Mouse (Mus musculus) testis, adult 2 months (tissue): ENCODE results near the gene Nat8. TPM values are rescaled to one million over a fixed set of nuclear protein-coding genes. Genes with fewer than 3 reads are reported as not detected.
"Not testable (repeated sequence)": the region's sequence is repeated elsewhere in the genome, so short reads cannot be mapped to it uniquely, and the experiment has no call there.

Experiments used
- H3K27ac ChIP-seq: fragments of 200-500 bp; 2 replicates; pipeline ENCODE4 v1.5.1; 2012; ENCODE audit warnings: low read depth, low read length; ENCODE audit not compliant: control insufficient read depth, insufficient read depth
- H3K27me3 ChIP-seq: fragments of 200-500 bp; 2 replicates; pipeline ENCODE4 v1.6.1; 2012; ENCODE audit warnings: mild to moderate bottlenecking, low read length, moderate library complexity; ENCODE audit not compliant: control insufficient read depth, insufficient read depth
- H3K36me3 ChIP-seq: fragments of 200-500 bp; 2 replicates; pipeline ENCODE4 v1.6.1; 2012; ENCODE audit warnings: mild to moderate bottlenecking, low read length; ENCODE audit not compliant: control insufficient read depth, insufficient read depth
- H3K4me1 ChIP-seq: fragments of 200-500 bp; 2 replicates; pipeline ENCODE4 v1.6.1; 2012; ENCODE audit warnings: low read length; ENCODE audit not compliant: control insufficient read depth, insufficient read depth
- H3K4me3 ChIP-seq: fragments of 200-500 bp; 2 replicates; pipeline ENCODE4 v1.5.1; 2012; ENCODE audit warnings: low read depth, mild to moderate bottlenecking, low read length, moderate library complexity, mixed read lengths; ENCODE audit not compliant: control insufficient read depth
- CTCF ChIP-seq: fragments of 200-500 bp; IDR thresholded peaks from 2 replicates; pipeline ENCODE4 v1.5.1; 2012; ENCODE audit warnings: low read depth, mild to moderate bottlenecking, inconsistent platforms, low read length, moderate library complexity; ENCODE audit not compliant: control insufficient read depth, insufficient read depth, insufficient replicate concordance
- POLR2A ChIP-seq: fragments of 200-500 bp; IDR thresholded peaks from 2 replicates; pipeline ENCODE4 v1.6.1; 2012; ENCODE audit warnings: low read depth, mild to moderate bottlenecking, inconsistent platforms, low read length, moderate library complexity; ENCODE audit not compliant: control insufficient read depth
- polyA plus RNA-seq: library from polyadenylated mRNA; depleted of rRNA; stranded (reverse); fragments of >200 nt; gene quantifications from 2 replicates; pipeline ENCODE4 v1.2.3, GENCODE M21; 2012

Gene Nat8
- polyA plus RNA-seq, 1 experiment: 10.7 TPM

- H3K27ac ChIP-seq: no peak overlapping the region
- TF ChIP-seq POLR2A (no peak), CTCF (no peak)
- H3K4me1 ChIP-seq: no peaks in the 10 kb centered on the region
- no peaks in the 10 kb centered on the region for H3K36me3 ChIP-seq
- H3K4me3 ChIP-seq: no peak overlapping the region
- no peaks in the 10 kb centered on the region for H3K27me3 ChIP-seq
Observed at GRCm38 (mm10) chr6:85829462-85829861, 2.4 kb downstream of the Nat8 start.

GRCm38 (mm10) chr6:85825886-85826285, 6.0 kb downstream of the Nat8 start:
- Histone ChIP-seq H3K27ac (no peak overlapping the region), H3K36me3 (no peaks in the 10 kb centered on the region), H3K4me1 (no peaks in the 10 kb centered on the region), H3K4me3 (no peak overlapping the region), H3K27me3 (no peaks in the 10 kb centered on the region)
- no peak for TF ChIP-seq POLR2A
- no peak for TF ChIP-seq CTCF

GRCm38 (mm10) chr6:85823382-85824090, 8.3 kb downstream of the Nat8 start:
- Histone ChIP-seq H3K4me1 (no peaks in the 10 kb centered on the region), H3K4me3 (no peak overlapping the region), H3K27ac (no peak overlapping the region), H3K36me3 (no peaks in the 10 kb centered on the region), H3K27me3 (no peaks in the 10 kb centered on the region)
- no peak for TF ChIP-seq CTCF
- no peak for TF ChIP-seq POLR2A

GRCm38 (mm10) chr6:85822286-85822685, 9.6 kb downstream of the Nat8 start:
- Histone ChIP-seq H3K36me3 (no peaks in the 10 kb centered on the region), H3K27me3 (no peaks in the 10 kb centered on the region), H3K4me1 (no peaks in the 10 kb centered on the region), H3K4me3 (no peak overlapping the region), H3K27ac (no peak overlapping the region)
- TF ChIP-seq POLR2A (no peak), CTCF (no peak)

GRCm38 (mm10) chr6:85820837-85821236, 11.0 kb downstream of the Nat8 start, which contains the start of the genes Nat8f6 and Nat8f5:
TSS of gene Nat8f6 (minus strand) at chr6:85820954.
TSS of gene Nat8f5 (minus strand) at chr6:85820972.
- no peak for TF ChIP-seq POLR2A
- TF ChIP-seq CTCF: no peak
- H3K27ac ChIP-seq: no peak within 1 kb of the TSS
- no peaks in the 10 kb centered on the region for H3K27me3 ChIP-seq
- H3K4me1 ChIP-seq: no peaks in the 10 kb centered on the region
- H3K36me3 ChIP-seq: no peaks in the 10 kb centered on the region
- H3K4me3 ChIP-seq: no peak within 1 kb of the TSS

- TF ChIP-seq POLR2A (no peak), CTCF (no peak)
- Histone ChIP-seq H3K36me3 (no peaks in the 10 kb centered on the region), H3K27me3 (no peaks in the 10 kb centered on the region), H3K4me3 (no peak overlapping the region), H3K27ac (no peak overlapping the region), H3K4me1 (no peaks in the 10 kb centered on the region)
Observed at GRCm38 (mm10) chr6:85818338-85818737, 13.5 kb downstream of the Nat8 start.

- H3K27me3 ChIP-seq: no peaks in the 10 kb centered on the region
- TF ChIP-seq CTCF: no peak
- TF ChIP-seq POLR2A: no peak
- H3K27ac ChIP-seq: no peak overlapping the region
- H3K36me3 ChIP-seq: no peaks in the 10 kb centered on the region
- no peak overlapping the region for H3K4me3 ChIP-seq
- no peaks in the 10 kb centered on the region for H3K4me1 ChIP-seq
Observed at GRCm38 (mm10) chr6:85813339-85813738, 18.5 kb downstream of the Nat8 start.

- not testable (repeated sequence) for H3K27ac ChIP-seq, H3K27me3 ChIP-seq, H3K4me1 ChIP-seq, H3K4me3 ChIP-seq, H3K36me3 ChIP-seq
Observed at GRCm38 (mm10) chr6:85810942-85811537, 20.8 kb downstream of the Nat8 start.

- not testable (repeated sequence) for H3K4me3 ChIP-seq, H3K27ac ChIP-seq, H3K36me3 ChIP-seq, H3K27me3 ChIP-seq, H3K4me1 ChIP-seq
Observed at GRCm38 (mm10) chr6:85810514-85810913, 21.4 kb downstream of the Nat8 start.

- H3K27ac ChIP-seq, H3K27me3 ChIP-seq, H3K4me1 ChIP-seq, H3K4me3 ChIP-seq, H3K36me3 ChIP-seq: not testable (repeated sequence)
Observed at GRCm38 (mm10) chr6:85809784-85810183, 22.1 kb downstream of the Nat8 start.

- not testable (repeated sequence) for H3K27ac ChIP-seq, H3K27me3 ChIP-seq, H3K4me3 ChIP-seq, H3K36me3 ChIP-seq, H3K4me1 ChIP-seq
Observed at GRCm38 (mm10) chr6:85803180-85803579, 28.7 kb downstream of the Nat8 start.
